Mouse (Mus musculus) stomach, embryonic 14.5 days (tissue): ENCODE measurements around the gene Lyzl4. TPM values are rescaled to one million over a fixed set of nuclear protein-coding genes. Genes with fewer than 3 reads are reported as not detected.
A peak's percentile ranks its signal among the peaks of the same experiment; 100 is the strongest.

Experiments used
- ATAC-seq: fragments of 200-750 bp; cut with Nextera tagmentation; 2 replicates; pipeline ENCODE4 v1.8.0; 2017; ENCODE audit warnings: low read depth, moderate TSS enrichment; ENCODE audit not compliant: insufficient number of reproducible peaks, insufficient read depth, low FRiP score
- H3K27ac ChIP-seq: fragments of 300-500 bp; sonication (generic); 2 replicates; pipeline ENCODE4 v1.5.1; 2014; ENCODE audit warnings: mild to moderate bottlenecking, low read length, moderate library complexity, mixed read lengths
- H3K27me3 ChIP-seq: fragments of 300-500 bp; sonication (generic); 2 replicates; pipeline ENCODE4 v1.6.1; 2014; ENCODE audit warnings: low read length, control low read depth, mixed read lengths; ENCODE audit not compliant: control insufficient read depth, insufficient read depth
- H3K36me3 ChIP-seq: fragments of 300-500 bp; sonication (generic); 2 replicates; pipeline ENCODE4 v1.6.1; 2014; ENCODE audit warnings: mild to moderate bottlenecking, control low read depth, low read length, moderate library complexity, mixed read lengths; ENCODE audit not compliant: control insufficient read depth, insufficient read depth
- H3K4me1 ChIP-seq: fragments of 300-500 bp; sonication (generic); 2 replicates; pipeline ENCODE4 v1.6.1; 2014; ENCODE audit warnings: low read length, control low read depth, mixed read lengths; ENCODE audit not compliant: control insufficient read depth, insufficient read depth
- H3K4me2 ChIP-seq: fragments of 300-500 bp; sonication (generic); replicated peaks from 2 replicates; pipeline ENCODE4 v1.6.1; 2014; ENCODE audit warnings: low read depth, low read length, control low read depth
- H3K4me3 ChIP-seq: fragments of 300-500 bp; sonication (generic); 2 replicates; pipeline ENCODE4 v1.5.1; 2014; ENCODE audit warnings: low read depth, low read length, control low read depth
- H3K9ac ChIP-seq: fragments of 300-500 bp; sonication (generic); replicated peaks from 2 replicates; pipeline ENCODE4 v1.6.1; 2014; ENCODE audit warnings: low read depth, mild to moderate bottlenecking, control low read depth, low read length, moderate library complexity, mixed read lengths
- H3K9me3 ChIP-seq: fragments of 300-500 bp; sonication (generic); 2 replicates; pipeline ENCODE4 v1.6.1; 2016; ENCODE audit warnings: low read depth, low read length, control low read depth; ENCODE audit not compliant: control insufficient read depth
- WGBS: fragments of 180-500 bp; shearing (Covaris S2); extraction: QIAGEN DNeasy Blood & Tissue Kit; methylation state at CpG from one replicate; pipeline ENCODE4 v1.1.7; 2014; 5-methylcytosine and 5-hydroxymethylcytosine counted together
- polyA plus RNA-seq: library from polyadenylated mRNA; unstranded; fragments of >200 nt; fragmentation: Nextera tagmentation; extraction: Ambion mirVana; gene quantifications from 2 replicates; pipeline ENCODE4 v1.2.1, GENCODE M21; 2014

Gene Lyzl4
- 0.55 TPM in 1 of 2 replicates, not detected in the other for polyA plus RNA-seq

DNA sequence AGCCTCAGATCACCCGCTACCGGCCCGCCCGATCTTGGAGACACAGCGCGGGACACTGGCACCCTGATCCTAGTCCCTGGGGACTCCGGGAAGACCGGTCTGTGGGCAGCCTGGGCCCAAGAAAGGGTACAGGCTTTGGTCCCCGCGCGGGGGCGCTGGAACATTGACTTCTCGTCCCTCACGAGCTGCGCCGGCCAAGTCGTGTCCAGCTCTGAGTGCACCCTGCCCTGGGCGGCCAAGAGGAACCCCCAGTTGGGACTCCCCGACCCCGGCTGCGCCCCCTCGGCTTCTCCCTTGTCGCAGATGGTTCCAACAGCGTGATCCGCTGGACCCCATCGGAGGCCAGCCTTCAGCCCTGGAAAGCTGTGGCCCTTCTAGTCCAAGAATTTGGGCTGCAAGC lies at the start of gene Lyzl4:
TSS of gene Lyzl4 (minus strand) at position 96 of the 400 bp plus-strand sequence.
- under 1% methylated on average over 26 of the region's 26 CpGs for WGBS
- Histone ChIP-seq H3K9me3 (no peaks in the 10 kb centered on the region), H3K4me1 (no peaks in the 10 kb centered on the region), H3K27me3 (peaks cover 39% of the 10 kb centered on the region), H3K27ac (no peak within 1 kb of the TSS), H3K4me2 (peak within 1 kb of the TSS; percentile 96), H3K4me3 (peak within 1 kb of the TSS; percentile 47), H3K9ac (no peak within 1 kb of the TSS), H3K36me3 (no peaks in the 10 kb centered on the region)
- peak; percentile 64; the same call in 1 of the 2 replicates for ATAC-seq

- ATAC-seq, result no peak
- H3K27ac ChIP-seq, result no peak overlapping the region
- WGBS, result 87% methylated on average over 7 of the region's 7 CpGs
Observed at GRCm38 (mm10) chr9:121690734-121691133, 48.8 kb upstream of the Lyzl4 start.

DNA sequence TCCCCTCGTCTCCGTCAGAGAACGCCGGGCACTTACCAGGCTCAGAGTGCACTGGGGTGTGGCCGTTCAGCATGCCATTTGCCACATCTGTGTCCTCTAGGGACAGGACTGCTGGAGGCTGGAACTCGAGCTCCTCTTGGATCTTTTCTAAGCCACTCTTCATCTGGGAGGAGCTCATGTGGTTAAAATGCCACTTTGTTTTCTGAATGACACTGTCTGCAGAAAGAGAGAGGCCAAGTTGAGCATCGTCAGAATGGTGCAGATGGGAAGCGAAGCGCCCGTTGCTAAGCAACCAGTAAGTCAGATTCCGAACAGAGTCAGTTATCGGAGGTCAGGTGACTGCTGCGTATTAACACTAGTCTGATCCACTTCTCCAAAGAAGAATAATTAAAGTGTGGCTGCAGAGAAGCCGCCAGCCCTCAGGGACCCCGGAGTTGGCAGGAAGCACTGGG lies 48.3 kb upstream of the Lyzl4 start:
- no peak for ATAC-seq
- Histone ChIP-seq H3K9ac (no peak overlapping the region), H3K27me3 (no peaks in the 10 kb centered on the region), H3K36me3 (peaks cover 11% of the 10 kb centered on the region), H3K27ac (no peak overlapping the region), H3K9me3 (no peaks in the 10 kb centered on the region), H3K4me2 (no peak overlapping the region), H3K4me3 (no peak overlapping the region), H3K4me1 (no peaks in the 10 kb centered on the region)
- WGBS, result 77% methylated on average over 15 of the region's 15 CpGs

More at GRCm38 (mm10) chr9:121690734-121691133, 48.8 kb upstream of the Lyzl4 start:
- no peaks in the 10 kb centered on the region for H3K27me3 ChIP-seq
- H3K4me2 ChIP-seq, result no peak overlapping the region
- no peak overlapping the region for H3K4me3 ChIP-seq
- H3K9ac ChIP-seq, result no peak overlapping the region
- H3K4me1 ChIP-seq, result no peaks in the 10 kb centered on the region
- peaks cover 8% of the 10 kb centered on the region for H3K36me3 ChIP-seq
- no peaks in the 10 kb centered on the region for H3K9me3 ChIP-seq

DNA sequence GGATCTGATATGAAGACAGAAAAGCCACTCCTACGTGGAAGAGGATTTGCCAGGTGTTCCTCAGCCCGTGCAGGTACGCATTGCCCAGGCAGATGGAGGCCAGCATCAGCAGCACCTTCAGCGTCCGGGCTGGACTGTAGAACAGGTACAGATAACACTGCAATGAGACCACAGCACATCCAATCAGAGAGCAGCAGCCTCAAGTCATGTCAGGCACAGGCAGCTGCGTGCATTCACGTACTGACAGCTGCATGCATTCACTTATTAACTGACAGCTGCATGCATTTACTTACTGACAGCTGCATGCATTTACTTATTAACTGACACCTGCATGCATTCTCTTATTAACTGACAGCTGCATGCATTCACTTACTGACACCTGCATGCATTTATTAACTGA lies 42.8 kb upstream of the Lyzl4 start:
- H3K4me2 ChIP-seq, result no peak overlapping the region
- H3K9ac ChIP-seq, result no peak overlapping the region
- ATAC-seq, result no peak
- H3K4me1 ChIP-seq, result no peaks in the 10 kb centered on the region
- H3K27ac ChIP-seq, result no peak overlapping the region
- 73% methylated on average over 7 of the region's 7 CpGs for WGBS
- H3K27me3 ChIP-seq, result no peaks in the 10 kb centered on the region
- H3K9me3 ChIP-seq, result no peaks in the 10 kb centered on the region
- H3K36me3 ChIP-seq, result peaks cover 12% of the 10 kb centered on the region
- no peak overlapping the region for H3K4me3 ChIP-seq

- no peak overlapping the region for H3K4me2 ChIP-seq
- no peak overlapping the region for H3K4me3 ChIP-seq
- no peak overlapping the region for H3K27ac ChIP-seq
- peaks cover 7% of the 10 kb centered on the region for H3K36me3 ChIP-seq
- H3K27me3 ChIP-seq, result no peaks in the 10 kb centered on the region
- WGBS, result 76% methylated on average over 18 of the region's 18 CpGs
- no peaks in the 10 kb centered on the region for H3K9me3 ChIP-seq
- no peak for ATAC-seq
- no peak overlapping the region for H3K9ac ChIP-seq
- H3K4me1 ChIP-seq, result 0 out of 2 replicates have a peak, but pooled peaks cover 6% of the 10 kb centered on the region
Observed at GRCm38 (mm10) chr9:121682037-121682680, 40.3 kb upstream of the Lyzl4 start.

- 74% methylated on average over 8 of the region's 8 CpGs for WGBS
- peaks cover 7% of the 10 kb centered on the region for H3K36me3 ChIP-seq
- H3K27me3 ChIP-seq, result no peaks in the 10 kb centered on the region
- 0 out of 2 replicates have a peak, but pooled peaks cover 6% of the 10 kb centered on the region for H3K4me1 ChIP-seq
- H3K4me2 ChIP-seq, result no peak overlapping the region
- no peak overlapping the region for H3K9ac ChIP-seq
- H3K4me3 ChIP-seq, result no peak overlapping the region
- no peak for ATAC-seq
- no peak overlapping the region for H3K27ac ChIP-seq
- no peaks in the 10 kb centered on the region for H3K9me3 ChIP-seq
Observed at GRCm38 (mm10) chr9:121681191-121681590, 39.3 kb upstream of the Lyzl4 start.

- ATAC-seq, result peak; percentile 62
- H3K4me3 ChIP-seq, result no peak overlapping the region
- no peak overlapping the region for H3K27ac ChIP-seq
- 0 out of 2 replicates have a peak, but pooled peaks cover 6% of the 10 kb centered on the region for H3K4me1 ChIP-seq
- no peak overlapping the region for H3K4me2 ChIP-seq
- no peak overlapping the region for H3K9ac ChIP-seq
- peaks cover under 1% of the 10 kb centered on the region for H3K36me3 ChIP-seq
- 15% methylated on average over 6 of the region's 6 CpGs for whole genome bisulfite sequencing
- H3K9me3 ChIP-seq, result no peaks in the 10 kb centered on the region
- H3K27me3 ChIP-seq, result no peaks in the 10 kb centered on the region
Observed at GRCm38 (mm10) chr9:121679549-121679948, 37.7 kb upstream of the Lyzl4 start.

DNA sequence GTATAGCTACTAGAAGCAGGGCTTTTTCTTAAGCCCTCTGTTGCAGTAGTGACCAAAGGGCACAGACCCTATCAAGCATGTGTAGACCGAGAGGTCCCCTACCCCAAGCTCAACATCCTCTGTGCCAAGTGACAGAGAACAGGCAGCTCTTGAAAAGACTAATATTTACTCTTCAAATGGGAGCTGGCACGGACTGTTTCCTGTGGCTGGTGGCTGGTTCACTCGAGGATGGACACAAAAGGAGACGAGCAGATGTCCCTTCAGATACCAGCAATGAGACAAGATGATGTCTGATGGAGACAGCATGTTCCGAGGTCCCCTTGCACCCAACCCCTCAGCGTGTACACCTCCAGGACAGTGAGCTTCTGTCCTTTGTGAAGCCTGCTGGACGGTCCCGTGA lies 35.6 kb upstream of the Lyzl4 start:
- Histone ChIP-seq H3K9me3 (no peaks in the 10 kb centered on the region), H3K36me3 (no peaks in the 10 kb centered on the region; the same call in 1 of the 2 replicates), H3K4me1 (0 out of 2 replicates have a peak, but pooled peaks cover 6% of the 10 kb centered on the region), H3K27me3 (no peaks in the 10 kb centered on the region), H3K9ac (no peak overlapping the region), H3K4me3 (no peak overlapping the region), H3K4me2 (no peak overlapping the region), H3K27ac (no peak overlapping the region)
- ATAC-seq, result no peak
- WGBS, result 44% methylated on average over 8 of the region's 8 CpGs
